Mouse (Mus musculus) lung, embryonic 16.5 days (tissue): ENCODE measurements at regions not wholly inside any gene's neighbourhood (a gene's known extent, or its start where the extent isn't known, plus 50 kb on each side); places are given as distances from the start of the nearest gene placed in this dataset.
A peak's percentile ranks its signal among the peaks of the same experiment; 100 is the strongest.

ENCODE experiments used
- ATAC-seq: fragments of 200-750 bp; cut with Nextera tagmentation; 2 replicates; pipeline ENCODE4 v1.8.0; 2017; ENCODE audit warnings: low read depth, mild to moderate bottlenecking, moderate library complexity
- H3K27ac ChIP-seq: fragments of 300-500 bp; sonication (generic); 2 replicates; pipeline ENCODE4 v1.5.1; 2014; ENCODE audit warnings: mild to moderate bottlenecking, control low read depth, low read length
- H3K27me3 ChIP-seq: fragments of 300-500 bp; sonication (generic); 2 replicates; pipeline ENCODE4 v1.6.1; 2014; ENCODE audit warnings: low read depth, low read length, mixed read lengths; ENCODE audit not compliant: control insufficient read depth, insufficient read depth
- H3K36me3 ChIP-seq: fragments of 300-500 bp; sonication (generic); 2 replicates; pipeline ENCODE4 v1.6.1; 2014; ENCODE audit warnings: low read length; ENCODE audit not compliant: control insufficient read depth, insufficient read depth
- H3K4me1 ChIP-seq: fragments of 300-500 bp; sonication (generic); replicated peaks from 2 replicates; pipeline ENCODE4 v1.6.1; 2014; ENCODE audit warnings: low read length, mixed read lengths; ENCODE audit not compliant: control insufficient read depth, insufficient read depth
- H3K4me2 ChIP-seq: fragments of 300-500 bp; sonication (generic); 2 replicates; pipeline ENCODE4 v1.6.1; 2014; ENCODE audit warnings: low read depth, low read length, control low read depth
- H3K4me3 ChIP-seq: fragments of 300-500 bp; sonication (generic); 2 replicates; pipeline ENCODE4 v1.5.1; 2014; ENCODE audit warnings: mild to moderate bottlenecking, low read length, control low read depth
- H3K9ac ChIP-seq: fragments of 300-500 bp; sonication (generic); 2 replicates; pipeline ENCODE4 v1.6.1; 2014; ENCODE audit warnings: low read length, control low read depth
- H3K9me3 ChIP-seq: fragments of 300-500 bp; sonication (generic); 2 replicates; pipeline ENCODE4 v1.6.1; 2016; ENCODE audit warnings: low read length; ENCODE audit not compliant: control insufficient read depth
- WGBS: fragments of 180-500 bp; shearing (Covaris S2); extraction: QIAGEN DNeasy Blood & Tissue Kit; methylation state at CpG from one replicate; pipeline ENCODE4 v1.1.7; 2014; 5-methylcytosine and 5-hydroxymethylcytosine counted together

DNA sequence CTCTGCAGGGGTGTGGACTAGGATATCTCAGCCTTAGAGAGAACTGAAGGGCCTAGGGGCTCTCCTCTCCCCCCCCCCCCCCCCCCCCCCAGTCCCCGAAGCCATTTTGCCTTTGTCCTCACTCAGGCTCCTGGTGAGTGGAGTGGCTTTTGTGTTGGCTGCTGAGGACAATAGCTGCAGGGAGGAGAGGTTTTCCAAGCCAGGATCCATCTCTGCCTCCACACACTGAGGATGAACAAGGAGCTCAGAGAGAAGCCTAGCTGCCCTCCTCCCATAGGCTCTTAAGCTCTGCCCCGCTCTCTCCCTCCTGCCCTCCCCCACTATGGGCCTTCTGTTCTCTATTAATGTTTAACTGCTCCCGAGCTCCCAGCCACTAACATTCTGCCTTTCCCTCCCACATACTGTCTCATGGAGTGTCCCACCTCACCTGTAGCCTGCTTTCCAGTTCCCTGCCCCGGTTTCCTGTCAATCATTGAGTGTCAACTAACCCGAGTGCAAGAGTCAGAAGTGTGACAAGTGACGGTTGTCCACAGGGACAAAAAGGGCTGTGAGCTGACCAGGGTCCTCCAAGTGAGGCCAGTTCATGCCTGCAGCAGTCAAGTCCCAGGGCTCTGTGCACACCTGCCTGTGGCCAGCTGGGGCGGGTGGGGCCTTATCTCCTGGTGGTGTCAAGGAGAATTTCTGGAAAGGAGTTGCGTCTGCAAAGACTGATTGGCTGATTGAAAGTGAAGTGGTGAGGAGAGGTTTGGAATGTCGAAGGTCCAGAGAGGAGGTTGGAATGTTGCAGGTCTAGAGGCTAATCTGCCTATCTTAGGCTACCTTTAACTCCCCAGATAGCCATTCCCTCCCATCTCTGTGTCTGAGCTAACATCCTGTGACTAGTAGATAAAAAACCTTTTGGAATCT is 165.1 kb upstream of the Rybp start:
- H3K27ac ChIP-seq = no peak overlapping the region
- no peaks in the 10 kb centered on the region for H3K27me3 ChIP-seq
- peaks cover 2% of the 10 kb centered on the region for H3K4me1 ChIP-seq
- no peak overlapping the region for H3K4me2 ChIP-seq
- no peak overlapping the region for H3K9ac ChIP-seq
- no peaks in the 10 kb centered on the region for H3K9me3 ChIP-seq
- peak; percentile 61; the same call in 1 of the 2 replicates for ATAC-seq
- 40% methylated on average over 9 of the region's 9 CpGs for WGBS
- H3K36me3 ChIP-seq = no peaks in the 10 kb centered on the region
- H3K4me3 ChIP-seq = no peak overlapping the region

DNA sequence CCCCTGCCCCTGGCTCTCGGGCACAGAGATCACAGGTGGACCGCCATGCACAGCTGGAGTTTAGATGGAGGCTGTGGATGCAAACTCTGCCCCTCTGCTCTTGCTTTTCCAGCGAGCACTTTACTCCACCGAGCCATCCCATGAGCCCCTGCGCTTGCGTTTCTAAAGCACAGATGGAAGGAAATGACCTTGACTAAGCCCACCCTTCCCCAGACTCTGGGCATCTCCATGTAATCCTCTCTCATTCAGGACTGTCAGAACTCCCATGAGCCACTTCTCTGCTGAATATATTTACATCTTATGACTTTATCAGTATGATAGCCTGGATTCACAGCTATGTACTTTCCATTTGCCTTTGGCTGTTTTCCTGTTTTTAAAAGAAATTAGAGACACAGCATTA is 162.8 kb upstream of the Rybp start:
- ATAC-seq = no peak
- Histone ChIP-seq H3K9me3 (no peaks in the 10 kb centered on the region), H3K27me3 (no peaks in the 10 kb centered on the region), H3K27ac (no peak overlapping the region), H3K36me3 (no peaks in the 10 kb centered on the region), H3K4me2 (no peak overlapping the region), H3K4me1 (peaks cover 8% of the 10 kb centered on the region), H3K4me3 (no peak overlapping the region), H3K9ac (no peak overlapping the region)
- 91% methylated on average over 6 of the region's 6 CpGs for WGBS

DNA sequence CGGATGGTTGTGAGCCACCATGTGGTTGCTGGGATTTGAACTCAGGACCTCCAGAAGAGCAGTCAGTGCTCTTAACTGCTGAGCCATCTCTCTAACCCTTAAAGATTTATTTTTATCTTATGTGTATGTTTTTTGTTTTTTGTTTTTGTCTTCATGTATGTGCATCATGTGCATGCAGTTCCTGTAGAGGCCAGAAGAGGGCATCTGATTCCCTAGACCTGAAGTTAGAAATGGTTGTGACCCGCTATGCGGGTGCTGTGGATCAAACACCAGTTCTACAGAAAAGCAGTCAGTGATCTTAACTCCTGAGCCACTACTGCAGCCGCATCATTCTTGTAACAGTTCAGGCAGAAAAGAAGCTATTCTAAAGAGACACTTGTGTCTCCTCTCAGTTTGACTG is 161.8 kb upstream of the Rybp start:
- Histone ChIP-seq H3K27me3 (no peaks in the 10 kb centered on the region), H3K9me3 (no peaks in the 10 kb centered on the region), H3K9ac (no peak overlapping the region), H3K4me3 (no peak overlapping the region), H3K27ac (no peak overlapping the region), H3K4me1 (peaks cover 8% of the 10 kb centered on the region), H3K36me3 (no peaks in the 10 kb centered on the region), H3K4me2 (no peak overlapping the region)
- 98% methylated on average over 4 of the region's 4 CpGs for WGBS
- no peak for ATAC-seq

DNA sequence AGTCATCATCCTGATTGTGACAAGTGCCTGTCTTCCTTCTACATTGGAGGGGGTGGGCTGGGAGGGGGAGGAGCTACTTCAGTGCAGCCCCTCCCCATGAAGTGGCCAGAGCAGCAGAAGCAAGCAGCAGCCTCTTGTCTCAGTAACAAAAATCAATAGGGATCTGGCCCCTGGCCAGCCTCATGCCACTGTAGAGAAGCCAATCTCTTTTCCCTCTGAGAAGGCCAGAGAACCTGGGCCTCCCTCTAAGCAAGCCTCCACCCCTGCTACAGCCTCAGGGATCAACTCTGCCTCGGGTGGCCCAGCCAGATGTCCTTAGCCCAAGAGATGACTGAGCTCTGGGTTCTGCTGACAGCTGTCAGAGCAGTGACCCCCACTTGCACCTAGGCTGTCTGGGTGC is 159.9 kb upstream of the Rybp start:
- no peak overlapping the region for H3K4me3 ChIP-seq
- H3K27ac ChIP-seq = no peak overlapping the region
- H3K9me3 ChIP-seq = no peaks in the 10 kb centered on the region
- no peaks in the 10 kb centered on the region for H3K36me3 ChIP-seq
- ATAC-seq = peak; percentile 69
- no peak overlapping the region for H3K4me2 ChIP-seq
- no peaks in the 10 kb centered on the region for H3K27me3 ChIP-seq
- WGBS = 13% methylated on average over 1 of the region's 1 CpGs
- peaks cover 8% of the 10 kb centered on the region for H3K4me1 ChIP-seq
- 0 out of 2 replicates have a peak overlapping the region, but pooled peaks have one; percentile 18 for H3K9ac ChIP-seq

DNA sequence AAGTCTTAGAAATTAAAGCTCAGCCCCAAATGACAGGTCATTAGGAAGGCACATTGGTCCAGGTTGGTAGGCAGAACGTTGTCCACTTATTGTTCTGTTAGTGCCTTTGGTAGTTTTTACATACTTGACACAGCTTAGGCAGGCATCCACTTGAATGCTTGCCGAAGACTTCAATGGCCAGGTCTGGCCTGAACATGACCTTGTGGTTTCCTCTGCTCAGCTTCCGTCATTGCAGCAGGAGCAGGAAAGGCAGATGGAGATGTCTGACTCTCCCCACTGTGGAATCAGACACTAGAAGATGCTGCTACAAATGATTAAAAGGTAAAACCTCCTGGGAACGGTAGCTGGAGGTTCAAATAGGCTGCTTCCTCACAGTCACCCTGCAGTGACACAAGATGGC is 159.5 kb upstream of the Rybp start:
- H3K36me3 ChIP-seq = no peaks in the 10 kb centered on the region
- no peak overlapping the region for H3K9ac ChIP-seq
- 0 out of 2 replicates have a peak, but pooled peaks have one; percentile 5 for ATAC-seq
- no peaks in the 10 kb centered on the region for H3K9me3 ChIP-seq
- H3K27ac ChIP-seq = no peak overlapping the region
- no peak overlapping the region for H3K4me2 ChIP-seq
- WGBS = 47% methylated on average over 4 of the region's 4 CpGs
- H3K27me3 ChIP-seq = no peaks in the 10 kb centered on the region
- peaks cover 8% of the 10 kb centered on the region for H3K4me1 ChIP-seq
- H3K4me3 ChIP-seq = no peak overlapping the region

DNA sequence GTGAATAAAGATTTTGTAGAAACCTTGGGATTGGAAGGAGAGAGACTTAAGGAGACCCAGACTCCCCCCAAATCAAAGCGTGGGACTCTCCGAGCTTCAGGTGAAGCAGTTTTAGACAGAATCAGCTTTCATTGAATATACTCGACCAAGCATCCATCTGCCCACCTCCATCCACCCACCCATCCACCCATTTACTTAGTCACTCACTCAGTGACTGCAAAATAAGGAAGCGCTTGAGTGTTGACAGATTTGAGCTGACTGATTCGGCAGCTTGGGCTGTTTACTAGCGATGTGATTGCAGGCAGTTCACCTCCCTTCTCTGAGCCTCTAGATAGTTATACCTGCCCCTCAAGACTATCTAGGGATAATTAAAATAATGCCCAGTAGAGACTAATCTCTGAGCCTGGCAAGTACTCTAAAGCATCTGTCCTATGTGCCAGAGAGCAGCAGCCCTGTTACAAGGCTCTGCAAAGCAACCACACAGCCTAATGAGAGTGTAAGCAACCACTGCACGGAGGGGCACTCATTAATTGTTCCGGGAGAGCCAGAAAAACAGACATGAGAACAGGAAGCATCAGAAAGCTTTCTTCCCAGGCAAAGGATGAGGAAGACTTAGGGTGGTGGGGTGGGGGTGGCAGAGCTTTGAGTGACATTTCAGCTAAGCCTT is 151.9 kb upstream of the Rybp start:
- peaks cover 10% of the 10 kb centered on the region for H3K4me1 ChIP-seq
- H3K27ac ChIP-seq = no peak overlapping the region
- H3K9me3 ChIP-seq = no peaks in the 10 kb centered on the region
- no peaks in the 10 kb centered on the region for H3K27me3 ChIP-seq
- no peaks in the 10 kb centered on the region for H3K36me3 ChIP-seq
- no peak overlapping the region for H3K9ac ChIP-seq
- H3K4me3 ChIP-seq = no peak overlapping the region
- 8% methylated on average over 8 of the region's 8 CpGs for WGBS
- ATAC-seq = no peak
- H3K4me2 ChIP-seq = peak overlapping the region; percentile 51

DNA sequence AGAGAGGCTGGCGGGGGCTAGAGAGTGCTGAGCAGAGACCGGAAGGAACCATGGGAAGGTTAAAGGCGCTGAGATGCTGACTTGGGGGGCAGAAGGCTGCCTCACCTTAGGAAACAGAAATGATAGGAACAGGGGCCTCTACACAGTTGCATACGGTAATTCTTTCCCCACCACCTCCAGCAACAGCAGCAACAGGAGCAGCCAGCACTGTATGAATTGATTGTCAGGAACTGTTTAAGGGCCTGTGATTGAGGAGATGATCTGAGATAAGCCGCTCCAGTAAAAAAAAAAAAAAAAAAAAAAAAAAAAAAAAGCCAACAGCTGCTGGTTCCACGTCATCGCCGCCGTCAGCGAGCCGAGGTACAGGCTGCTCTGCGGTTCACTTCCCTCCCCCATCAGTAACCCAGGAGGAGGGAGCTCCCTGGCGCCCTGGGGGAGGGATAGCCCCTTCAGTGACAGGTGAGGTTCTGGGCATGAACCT is 151.3 kb upstream of the Rybp start:
- no peaks in the 10 kb centered on the region for H3K36me3 ChIP-seq
- ATAC-seq = peak; percentile 64
- H3K4me3 ChIP-seq = peak overlapping the region; percentile 21
- WGBS = 1% methylated on average over 13 of the region's 13 CpGs
- H3K4me1 ChIP-seq = peaks cover 10% of the 10 kb centered on the region
- H3K9ac ChIP-seq = 0 out of 2 replicates have a peak overlapping the region, but pooled peaks have one; percentile 26
- H3K9me3 ChIP-seq = no peaks in the 10 kb centered on the region
- H3K27ac ChIP-seq = no peak overlapping the region
- no peaks in the 10 kb centered on the region for H3K27me3 ChIP-seq
- peak overlapping the region; percentile 51 for H3K4me2 ChIP-seq

DNA sequence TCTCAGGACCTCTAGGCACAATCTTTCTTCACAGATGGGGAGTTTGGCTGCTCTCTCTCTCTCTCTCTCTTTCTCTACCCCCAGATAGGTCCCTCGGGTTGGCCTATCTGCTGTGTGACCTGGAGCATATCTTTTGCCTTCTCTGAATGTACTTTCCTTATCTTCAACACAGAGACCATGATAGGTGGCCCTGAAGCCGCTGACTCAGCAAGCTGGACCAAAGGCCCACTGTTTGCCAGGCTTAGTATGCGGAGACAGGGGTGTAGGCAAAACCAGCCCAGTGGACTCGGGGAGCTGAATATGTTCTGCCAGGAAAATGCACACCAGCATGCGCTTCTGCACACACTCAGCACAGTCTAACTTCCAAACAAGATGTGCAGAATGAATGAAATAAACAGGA is 150.7 kb upstream of the Rybp start:
- no peaks in the 10 kb centered on the region for H3K9me3 ChIP-seq
- no peaks in the 10 kb centered on the region for H3K36me3 ChIP-seq
- no peak overlapping the region; the same call in 1 of the 2 replicates for H3K4me3 ChIP-seq
- 31% methylated on average over 5 of the region's 5 CpGs for WGBS
- H3K27me3 ChIP-seq = no peaks in the 10 kb centered on the region
- H3K27ac ChIP-seq = no peak overlapping the region
- peaks cover 10% of the 10 kb centered on the region for H3K4me1 ChIP-seq
- no peak overlapping the region for H3K9ac ChIP-seq
- peak overlapping the region; percentile 51; the same call in 1 of the 2 replicates for H3K4me2 ChIP-seq
- no peak for ATAC-seq

DNA sequence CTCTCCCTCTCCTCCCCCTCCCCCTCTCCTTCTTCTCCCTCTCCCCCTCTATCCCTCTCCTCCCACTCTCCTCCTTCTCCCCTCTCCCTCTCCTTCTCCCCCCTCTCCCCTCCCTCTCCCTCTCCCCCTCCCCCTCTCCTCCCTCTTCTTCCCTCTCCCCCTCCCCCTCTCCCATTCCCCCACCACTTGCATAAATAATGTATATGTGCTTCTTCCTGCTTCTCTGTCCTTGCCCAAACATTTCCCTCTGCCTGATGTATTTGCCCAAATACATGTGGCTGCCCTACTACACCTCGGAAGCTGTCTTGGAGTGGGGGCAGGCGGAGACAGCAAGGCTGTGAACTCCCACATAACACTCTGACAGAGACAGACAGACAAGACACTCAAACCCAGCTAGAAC is 149.2 kb upstream of the Rybp start:
- Histone ChIP-seq H3K36me3 (no peaks in the 10 kb centered on the region), H3K4me1 (peaks cover 10% of the 10 kb centered on the region), H3K9ac (no peak overlapping the region), H3K27me3 (no peaks in the 10 kb centered on the region), H3K9me3 (no peaks in the 10 kb centered on the region), H3K4me3 (no peak overlapping the region), H3K4me2 (no peak overlapping the region), H3K27ac (no peak overlapping the region)
- 43% methylated on average over 2 of the region's 2 CpGs for WGBS
- no peak for ATAC-seq
